Mouse (Mus musculus) left cerebral cortex, postnatal 25 days (tissue): ENCODE measurements around the gene Neu4. TPM values are rescaled to one million over a fixed set of nuclear protein-coding genes. Genes with fewer than 3 reads are reported as not detected.
"Not testable (repeated sequence)": the region's sequence is repeated elsewhere in the genome, so short reads cannot be mapped to it uniquely, and the experiment has no call there.

ENCODE experiments used
- DNase-seq, 2 experiments: peaks; one replicate each; pipeline ENCODE4 v3.0.0; 2022; ENCODE audit warnings: low spot score in 2 of 2, mixed read lengths in 1 of 2
- intact Hi-C: fragments of 180-260 bp; cut with DNase I; formaldehyde crosslinking; loops from one replicate; pipeline ENCODE4 v1.15.1; 2025
- total RNA-seq, 2 experiments: library from RNA; stranded (reverse); gene quantifications; 2 replicates each; pipeline ENCODE4 v1.2.3; 2021

Gene Neu4
- total RNA-seq, 2 experiments from 2014 or later = 7.6 to 11.1 TPM

GRCm38 (mm10) chr1:94046544-94046943, 26.3 kb downstream of the Neu4 start:
- intact Hi-C loops = no loop called here
- DNase-seq = no peak

- intact Hi-C loops = no loop called here
- DNase-seq = no peak
Measured at GRCm38 (mm10) chr1:94051104-94051503, 30.9 kb downstream of the Neu4 start.

- no peak for DNase-seq
- intact Hi-C loops = no loop called here
Measured at GRCm38 (mm10) chr1:94052373-94052772, 32.1 kb downstream of the Neu4 start, which contains the start of gene Pdcd1. TSS of gene Pdcd1 (minus strand) at chr1:94052553.

DNA sequence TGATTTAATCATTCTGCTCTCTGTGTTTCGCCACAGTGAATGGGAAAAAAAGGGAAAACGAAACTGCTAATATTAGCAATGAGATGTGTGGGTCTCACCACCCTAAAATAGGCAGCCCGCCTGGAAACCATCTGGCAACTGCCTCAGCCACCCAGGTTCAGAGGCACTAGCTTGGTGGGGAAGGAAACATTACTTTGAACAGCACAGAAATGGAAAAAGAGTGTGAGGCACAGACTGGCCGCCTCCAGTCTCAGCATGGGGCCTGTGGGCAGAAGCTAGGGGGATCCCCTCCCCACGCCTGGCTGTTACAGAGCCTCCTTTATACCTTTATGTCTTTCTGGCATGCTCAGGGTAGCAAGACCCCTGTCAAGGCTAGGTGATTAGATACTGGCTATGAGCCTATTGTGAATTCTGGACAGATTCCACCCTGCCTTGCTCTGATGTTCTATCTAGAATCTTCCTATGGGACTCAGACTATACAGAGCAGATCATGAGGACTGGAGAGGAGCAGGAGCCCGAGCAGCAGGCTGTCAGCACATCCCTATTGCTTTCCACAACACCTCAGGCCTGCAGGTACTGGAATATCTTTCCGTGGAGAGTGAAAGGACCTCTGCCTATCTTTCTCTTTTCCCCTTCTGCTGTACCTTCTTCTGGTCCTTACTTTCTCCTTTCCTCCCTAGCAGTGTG, 33.4 kb downstream of the Neu4 start:
- peak; percentile 76 to 96 for DNase-seq
- intact Hi-C loops = no loop called here

DNA sequence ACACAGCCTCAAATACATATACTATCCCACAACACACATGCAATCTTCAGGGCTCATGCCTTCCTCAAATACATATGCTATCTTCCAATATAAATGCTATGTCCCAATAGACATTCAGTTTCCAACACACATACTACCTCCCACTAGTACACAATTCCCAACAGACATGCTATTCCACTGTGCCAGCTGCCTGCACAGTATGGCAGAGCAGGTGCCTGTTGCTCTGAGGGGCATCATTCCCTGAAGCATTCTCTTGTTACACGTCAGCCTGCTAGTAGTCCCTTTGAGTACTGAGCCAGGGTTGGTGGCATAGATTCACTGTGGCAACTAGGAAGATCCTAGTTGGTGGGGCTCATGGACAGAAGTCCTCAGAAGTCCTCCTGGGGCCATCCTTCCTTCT, 34.2 kb downstream of the Neu4 start:
- DNase-seq = peak in 1 of 2 experiments; percentile 14

GRCm38 (mm10) chr1:94055966-94056365, 35.7 kb downstream of the Neu4 start:
- intact Hi-C loops = no loop called here
- DNase-seq = peak in 1 of 2 experiments; percentile 18

More for the DNA sequence above, 34.2 kb downstream of the Neu4 start:
- intact Hi-C loops = no loop called here

- intact Hi-C loops = no loop called here
- no peak for DNase-seq
Measured at GRCm38 (mm10) chr1:94057401-94057800, 37.1 kb downstream of the Neu4 start.

- intact Hi-C loops, DNase-seq: not testable (repeated sequence)
Measured at GRCm38 (mm10) chr1:94058281-94058680, 38.0 kb downstream of the Neu4 start.

- no peak for DNase-seq
- intact Hi-C loops = loop anchor here (5.0 to 10.0 kb wide), 2 partner anchors 87 to 240 kb away; no protein-coding TSS in a partner anchor
Measured at GRCm38 (mm10) chr1:94074756-94075155, 54.5 kb downstream of the Neu4 start.

- intact Hi-C loops = loop anchor here (5.0 to 10.0 kb wide), 2 partner anchors 89 to 242 kb away; no protein-coding TSS in a partner anchor
- no peak for DNase-seq
Measured at GRCm38 (mm10) chr1:94076702-94077101, 56.5 kb downstream of the Neu4 start.

Other genes starting within 250 kb of the Neu4 start
- 10 to 100 TPM; 47.7 to 53.3 TPM for gene Dtymk, start 218.5 kb upstream of the Neu4 start, total RNA-seq
- 10 to 100 TPM; 10.6 to 12.1 TPM for gene Ing5, start 216.5 kb upstream of the Neu4 start, total RNA-seq
- 10 to 100 TPM; 13.3 to 15.8 TPM for gene D2hgdh, start 195.5 kb upstream of the Neu4 start, total RNA-seq
- under 1 TPM in 1 of 2 experiments, not detected in 1; 0.69 TPM for gene Gal3st2, start 159.1 kb upstream of the Neu4 start, total RNA-seq
- gene Gal3st2b, start 102.1 kb upstream of the Neu4 start, total RNA-seq = under 1 TPM; 0.25 to 0.46 TPM
- gene Gal3st2c, start 29.9 kb upstream of the Neu4 start, total RNA-seq = not detected
- under 1 TPM in 1 of 2 experiments, not detected in 1; 0.18 TPM for gene Pdcd1, start 32.1 kb downstream of the Neu4 start, total RNA-seq